Mouse (Mus musculus): ENCODE measurements at regions not wholly inside any gene's neighbourhood (a gene's known extent, or its start where the extent isn't known, plus 50 kb on each side); places are given as distances from the start of the nearest gene placed in this dataset.

DNA sequence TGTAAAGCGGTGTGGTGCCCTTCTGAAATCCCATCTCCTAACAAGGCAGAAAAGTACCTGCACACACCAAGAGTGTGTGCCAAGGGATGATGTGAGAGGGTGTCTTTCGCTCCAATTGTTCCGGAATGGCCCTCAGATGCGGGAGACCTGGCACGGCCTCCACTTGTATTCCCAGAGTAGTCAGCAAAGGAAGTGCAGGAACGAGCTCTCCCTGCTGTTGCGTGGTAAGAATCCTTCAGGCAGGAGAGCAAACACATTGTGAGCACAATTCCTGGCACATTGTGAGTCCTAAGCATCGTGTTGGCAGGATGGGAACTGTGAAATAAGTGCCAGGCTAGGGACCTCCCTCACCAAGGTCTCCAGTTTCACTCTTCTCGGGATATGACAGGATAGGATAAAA, 180.7 kb downstream of the Barhl2 start:
- no peak for TF ChIP-seq CTCF (conservative IDR thresholded peaks at IDR 0.05; ENCODE audit: low read length)
- TF ChIP-seq NANOG (IDR thresholded peaks at IDR 0.05; ENCODE audit: borderline replicate concordance, low read length): no peak
